Mouse (Mus musculus) fat pad, adult 2 months (tissue): ENCODE data around the gene Dennd1a.

Source experiments
- DNase-seq: peaks from one replicate; pipeline ENCODE4 v3.0.0-alpha.2; 2011; ENCODE audit warnings: low read depth, low spot score; ENCODE audit errors: extremely low read depth

Gene Dennd1a

DNA sequence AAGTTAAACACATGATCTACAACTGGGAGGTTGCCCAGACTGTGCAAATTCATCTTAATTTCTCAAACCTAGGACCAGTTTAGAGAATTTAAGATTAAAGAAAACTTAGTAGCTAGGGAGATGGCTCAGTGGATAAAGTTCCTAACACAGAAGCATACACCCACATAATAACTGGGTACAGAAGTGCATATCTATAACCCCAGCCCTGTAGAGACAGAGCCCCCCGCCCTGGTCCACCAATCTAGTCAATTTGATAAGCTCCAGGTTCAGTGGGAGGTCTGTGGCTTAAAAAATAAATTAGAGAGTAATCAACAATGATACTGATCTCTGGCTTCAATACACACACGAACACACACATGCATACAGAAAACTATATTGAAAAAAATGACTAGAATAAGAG, 51.6 kb downstream of the Dennd1a start:
- no peak for DNase-seq

DNA sequence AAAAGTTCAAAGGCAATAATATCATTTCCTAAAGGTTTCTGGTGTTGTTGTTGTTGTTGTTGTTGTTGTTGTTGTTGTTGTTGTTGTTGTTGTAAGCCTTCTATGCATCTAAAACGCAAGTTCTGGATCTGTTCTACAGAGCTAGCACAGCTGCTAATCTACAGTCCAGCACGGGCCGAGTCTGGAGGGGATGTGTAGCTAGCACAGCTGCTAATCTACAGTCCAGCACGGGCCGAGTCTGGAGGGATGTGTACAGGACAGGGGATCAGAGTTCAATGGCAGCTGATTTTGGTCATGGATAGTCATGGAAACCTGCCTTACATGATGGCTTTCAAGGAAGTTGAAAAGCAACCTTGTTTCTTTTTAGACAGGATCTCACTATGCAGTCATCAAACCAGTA, 57.3 kb downstream of the Dennd1a start:
- no peak for DNase-seq

DNA sequence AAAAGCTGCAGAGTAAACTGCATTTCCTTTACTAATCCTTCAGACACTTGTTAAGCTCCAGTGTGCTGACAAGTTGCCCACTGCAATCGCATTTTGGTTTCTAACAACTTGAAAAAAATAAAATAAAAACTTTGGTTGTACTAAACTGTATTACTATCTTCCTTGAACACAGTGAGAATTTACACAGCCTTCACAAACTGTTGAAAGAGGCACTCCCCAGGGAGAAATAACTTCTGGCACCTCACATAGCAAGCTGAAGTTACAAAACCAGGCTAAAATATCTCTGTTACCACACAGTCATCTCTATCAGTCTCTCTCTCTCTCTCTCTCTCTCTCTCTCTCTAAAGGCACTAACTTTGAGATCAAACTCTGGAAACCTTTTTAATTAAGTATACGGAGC, 63.4 kb downstream of the Dennd1a start:
- no peak for DNase-seq

DNA sequence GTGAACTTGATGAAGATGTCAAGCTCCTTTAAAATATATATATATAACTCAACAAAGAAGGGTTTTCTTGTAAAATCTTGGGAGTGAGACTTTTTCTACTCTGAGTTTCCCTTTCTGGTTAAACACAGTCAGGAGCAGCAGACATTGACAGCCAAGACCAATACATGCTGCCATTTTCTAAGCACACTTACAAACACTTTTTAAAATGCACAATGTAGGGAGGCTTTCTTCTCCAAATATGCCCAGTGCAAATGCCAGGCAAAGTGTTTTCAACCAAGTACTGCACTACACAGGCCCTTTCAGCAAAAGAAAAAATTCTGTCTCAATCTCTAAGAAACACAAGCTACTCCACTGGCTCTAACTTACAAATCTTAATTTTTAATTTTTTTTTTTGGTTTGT, 65.7 kb downstream of the Dennd1a start:
- no peak for DNase-seq

DNA sequence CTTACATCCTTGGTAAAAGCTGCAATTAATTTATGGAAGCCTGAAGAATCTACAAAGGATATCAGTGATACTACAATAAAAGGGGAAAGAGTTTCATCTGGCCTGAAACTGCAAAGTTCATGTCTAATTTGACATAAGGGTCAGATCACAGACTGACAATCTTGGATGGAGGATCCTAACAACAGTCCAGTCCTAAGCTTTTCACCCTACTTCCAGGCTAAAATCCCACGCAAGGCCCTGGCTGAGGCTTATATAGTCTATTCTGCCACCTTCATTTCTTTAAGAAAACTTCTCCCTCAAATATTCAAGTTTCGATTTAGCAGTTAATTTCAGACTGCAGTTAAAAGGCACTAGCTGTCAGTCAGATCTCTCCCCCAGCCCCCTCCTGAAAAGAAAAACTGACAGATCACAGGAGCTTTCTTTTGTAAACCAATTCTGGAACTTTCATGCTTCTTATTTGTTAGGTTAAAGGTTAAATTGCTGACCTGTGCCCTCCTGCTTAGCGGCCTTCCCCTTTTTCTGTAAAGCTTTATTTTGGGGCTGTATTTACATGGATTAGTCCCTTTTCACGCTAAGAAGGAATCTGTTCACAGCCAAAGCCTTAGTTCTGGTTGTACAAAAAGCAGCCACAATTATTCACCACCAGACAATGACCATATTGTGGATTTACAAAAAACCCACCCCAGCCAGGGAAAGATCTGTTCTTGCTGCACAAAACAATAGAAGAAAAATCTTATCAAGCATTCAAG, 66.3 kb downstream of the Dennd1a start:
- DNase-seq = no peak

DNA sequence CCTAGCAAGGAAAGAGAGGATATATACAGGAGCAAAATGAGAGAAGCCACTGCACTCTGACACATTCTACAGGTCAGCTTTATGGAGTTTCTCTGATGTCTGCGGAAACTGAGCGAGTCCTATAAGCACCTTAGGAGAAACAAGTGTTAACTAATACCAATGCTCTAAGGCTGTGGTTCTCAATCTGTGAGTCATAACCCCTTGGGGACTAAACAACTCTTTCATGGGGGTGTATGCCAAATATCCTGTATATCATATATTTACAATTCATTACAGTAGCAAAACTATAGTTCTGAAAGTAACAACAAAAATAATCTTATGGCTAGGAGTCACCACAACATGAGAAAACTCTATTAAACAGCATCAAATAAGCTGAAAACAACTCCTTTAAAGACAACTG, 67.5 kb downstream of the Dennd1a start:
- no peak for DNase-seq

DNA sequence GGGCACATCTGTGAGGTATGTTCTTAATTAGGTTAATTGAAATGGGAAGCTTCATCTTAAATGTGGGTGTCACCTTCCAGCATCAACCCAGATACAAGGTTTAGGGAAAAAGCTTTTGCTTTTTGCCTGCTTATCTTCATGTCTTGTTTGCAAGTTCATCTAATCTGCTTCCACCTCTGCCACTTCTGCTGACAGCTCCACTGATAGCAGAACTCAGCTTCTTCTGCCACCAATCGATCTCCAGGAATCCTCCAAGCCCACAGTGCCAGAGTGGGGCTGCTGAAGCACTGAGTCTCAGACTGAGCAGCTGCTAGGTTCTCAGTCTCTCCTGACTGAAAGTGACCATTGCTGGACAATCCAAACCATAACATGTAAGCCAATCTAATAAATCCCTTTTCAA, 74.1 kb downstream of the Dennd1a start:
- no peak for DNase-seq

DNA sequence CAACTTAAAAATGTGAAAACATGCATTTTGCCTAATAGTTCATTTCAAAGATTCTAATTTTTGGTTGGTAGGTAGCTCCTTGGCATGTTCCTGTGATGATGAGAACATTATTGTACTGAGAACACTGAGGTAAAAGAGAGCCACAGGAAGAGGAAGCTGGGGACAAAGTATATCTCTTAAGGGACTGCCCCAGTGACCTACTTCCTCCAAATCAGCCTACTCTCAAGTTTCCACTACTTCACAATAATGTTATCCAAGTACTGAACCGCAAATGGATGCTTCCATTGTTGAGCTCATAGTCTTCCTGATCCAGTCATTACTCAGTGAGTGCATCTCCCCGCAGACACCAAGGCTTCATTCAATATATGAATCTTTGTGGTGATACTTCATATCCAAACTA, 75.8 kb downstream of the Dennd1a start:
- DNase-seq = no peak

DNA sequence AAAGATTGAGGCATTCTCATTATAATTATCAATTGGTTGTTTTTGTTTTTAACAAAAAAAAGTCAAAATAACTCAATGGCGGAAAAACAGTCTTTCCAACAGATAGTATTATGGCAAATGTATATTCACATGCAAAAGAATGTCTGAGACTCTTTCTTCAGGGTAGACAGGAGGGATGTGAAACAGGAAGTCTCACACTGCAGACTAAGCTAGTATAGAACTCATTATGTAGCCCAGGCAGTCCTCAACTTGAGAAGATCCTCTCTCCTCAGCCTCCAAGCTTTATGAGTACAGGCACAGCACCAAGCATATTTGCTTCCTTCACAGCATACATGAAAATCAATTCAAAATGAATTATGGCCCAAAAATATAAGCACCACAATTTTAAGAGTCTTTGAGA, 79.4 kb downstream of the Dennd1a start:
- no peak for DNase-seq

DNA sequence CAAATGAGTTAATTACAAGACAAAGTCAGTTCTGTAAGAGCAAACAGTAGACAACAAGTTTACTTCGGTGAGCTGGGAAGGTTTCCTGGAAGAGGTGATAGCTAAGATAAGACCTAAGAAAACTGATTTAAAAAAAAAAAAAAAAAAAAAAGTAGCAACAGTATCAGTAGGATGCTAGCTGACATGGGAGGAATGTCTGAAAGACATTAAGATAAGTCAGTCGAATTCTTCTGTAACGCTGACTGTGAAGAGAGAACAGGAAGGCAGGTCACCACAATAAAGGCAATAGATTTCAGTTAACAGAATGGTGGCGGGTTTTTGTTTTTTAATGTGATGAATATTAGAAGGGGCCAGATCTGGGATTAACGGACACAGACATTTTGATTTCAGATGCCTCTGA, 81.9 kb downstream of the Dennd1a start:
- no peak for DNase-seq

DNA sequence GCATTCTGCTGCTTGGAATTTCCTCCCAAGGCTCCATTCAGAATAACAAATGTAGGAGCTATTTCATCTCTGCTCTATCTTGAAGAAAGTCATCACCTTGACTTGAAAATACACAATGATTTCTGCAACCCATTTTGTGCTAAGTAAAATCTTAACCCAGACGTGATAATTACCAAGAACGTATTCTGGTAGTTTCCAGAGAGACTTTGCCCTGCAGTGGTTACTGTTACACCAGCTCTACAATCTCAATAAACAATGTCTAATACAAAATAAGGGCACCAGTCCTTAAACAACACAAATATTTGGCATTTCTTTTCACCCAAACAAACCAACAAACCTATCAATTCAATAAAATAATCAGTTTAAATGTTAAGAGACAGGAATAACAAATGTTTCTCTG, 82.5 kb downstream of the Dennd1a start:
- no peak for DNase-seq

DNA sequence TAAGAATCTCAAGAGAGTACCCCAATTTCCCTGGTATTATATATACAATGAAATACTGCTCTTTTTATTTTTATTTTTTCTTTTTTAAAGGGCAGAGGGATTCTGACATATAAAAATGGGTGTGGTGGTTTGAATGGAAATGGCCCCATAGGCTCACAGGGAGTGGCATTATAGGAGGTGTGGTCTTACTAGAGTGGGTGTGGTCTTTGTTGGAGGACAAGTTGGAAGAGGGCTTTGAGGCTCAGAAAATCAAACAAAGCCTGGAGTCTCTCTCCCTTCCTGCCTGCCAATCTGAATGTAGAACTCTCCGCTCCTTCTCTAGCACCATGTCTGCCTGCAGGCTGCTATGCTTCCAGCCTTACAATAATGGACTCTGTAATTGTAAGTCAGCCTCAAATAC, 89.1 kb downstream of the Dennd1a start:
- DNase-seq = no peak

DNA sequence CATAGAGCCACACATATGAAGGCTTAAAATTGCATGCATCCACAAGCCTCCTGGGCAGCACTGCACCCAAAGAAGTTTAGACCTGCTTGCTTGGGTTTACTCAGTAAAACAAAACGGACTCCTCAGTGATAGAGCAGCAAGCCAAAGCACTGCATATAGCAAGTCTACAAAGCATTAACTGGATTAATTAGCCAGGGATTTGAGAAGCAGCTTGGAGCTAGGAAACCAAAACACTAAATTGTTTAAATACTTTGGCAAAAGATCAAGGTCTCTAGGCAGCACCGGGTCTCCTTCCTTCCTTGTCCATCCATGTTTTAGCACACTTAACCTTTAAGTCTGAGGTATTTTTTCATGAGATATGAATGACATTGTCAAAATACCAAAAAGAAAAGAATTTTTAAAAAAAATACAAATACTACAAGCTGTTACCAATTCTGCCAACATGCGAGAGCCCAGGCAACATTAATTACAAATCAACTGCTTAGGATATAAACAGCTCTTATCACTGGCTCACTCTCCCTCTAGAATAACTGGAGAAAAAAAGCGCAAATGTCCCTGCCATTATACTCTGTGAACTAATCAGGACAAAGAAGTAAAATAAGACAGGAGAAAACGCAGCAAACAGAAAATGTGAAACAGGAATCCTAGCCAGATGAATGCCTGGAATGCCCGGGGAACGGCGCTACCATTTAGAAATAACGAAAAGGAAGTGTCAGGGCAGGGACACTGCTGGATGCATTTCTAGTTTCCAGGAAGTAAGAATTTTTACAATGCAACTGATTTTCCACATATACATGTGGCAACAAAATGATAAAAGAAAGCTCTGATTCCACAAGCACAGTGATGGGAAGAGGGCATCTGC, 90.8 kb downstream of the Dennd1a start:
- DNase-seq = no peak

DNA sequence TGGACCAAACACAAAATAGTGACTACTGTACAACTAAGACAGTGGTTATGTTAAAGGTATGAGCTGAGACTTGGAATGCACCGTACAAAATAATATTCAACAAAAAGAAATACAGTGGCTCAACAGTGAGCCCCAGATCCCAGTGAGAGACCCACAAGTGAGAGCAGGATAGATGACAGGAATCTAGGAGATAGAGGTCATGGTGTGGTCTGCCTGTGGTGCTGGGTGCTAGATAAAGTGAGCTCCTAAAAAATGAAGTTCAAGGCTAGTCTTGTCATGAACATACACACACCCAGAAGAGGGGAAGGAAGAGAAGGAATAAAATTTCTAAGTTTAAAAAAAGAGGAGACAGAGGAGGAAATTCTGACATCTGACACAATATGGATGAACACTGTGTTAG, 95.2 kb downstream of the Dennd1a start:
- DNase-seq = no peak

DNA sequence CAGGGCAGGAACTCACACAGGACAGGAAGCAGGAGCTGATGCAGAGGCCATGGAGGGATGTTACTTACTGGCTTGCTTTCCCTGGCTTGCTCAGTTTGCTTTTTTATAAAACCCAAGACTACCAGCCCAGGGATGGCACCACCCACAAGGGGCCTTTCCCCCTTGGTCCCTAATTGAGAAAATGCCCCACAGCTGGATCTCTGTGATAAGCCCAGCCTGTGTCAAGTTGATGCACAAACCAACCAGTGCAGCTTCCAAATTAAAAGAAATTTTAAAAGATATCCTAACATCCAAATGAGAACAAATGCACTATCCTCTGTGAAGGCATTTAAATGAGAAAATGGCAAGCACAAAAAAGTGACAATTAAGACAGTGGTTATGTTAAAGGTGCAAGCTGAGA, 95.6 kb downstream of the Dennd1a start:
- DNase-seq = no peak

DNA sequence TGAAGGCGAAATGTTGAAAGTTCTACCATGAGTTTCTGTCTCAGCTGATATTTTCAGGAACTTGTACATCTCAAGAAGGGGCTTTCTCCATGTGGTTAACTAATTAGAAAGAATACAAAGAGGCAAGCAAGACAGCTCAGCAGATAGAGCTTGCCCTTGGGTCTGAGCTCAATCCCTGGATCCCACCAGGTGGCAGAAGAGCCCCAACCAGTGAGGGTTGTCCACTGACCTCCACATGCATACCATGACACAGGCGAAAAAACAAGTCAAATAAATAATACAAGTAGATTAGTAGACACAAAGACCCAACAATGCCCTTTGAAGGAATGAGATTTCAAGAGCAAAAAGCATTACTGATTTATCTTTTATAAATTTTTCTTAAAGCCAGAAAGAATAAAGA, 100.8 kb downstream of the Dennd1a start:
- no peak for DNase-seq

DNA sequence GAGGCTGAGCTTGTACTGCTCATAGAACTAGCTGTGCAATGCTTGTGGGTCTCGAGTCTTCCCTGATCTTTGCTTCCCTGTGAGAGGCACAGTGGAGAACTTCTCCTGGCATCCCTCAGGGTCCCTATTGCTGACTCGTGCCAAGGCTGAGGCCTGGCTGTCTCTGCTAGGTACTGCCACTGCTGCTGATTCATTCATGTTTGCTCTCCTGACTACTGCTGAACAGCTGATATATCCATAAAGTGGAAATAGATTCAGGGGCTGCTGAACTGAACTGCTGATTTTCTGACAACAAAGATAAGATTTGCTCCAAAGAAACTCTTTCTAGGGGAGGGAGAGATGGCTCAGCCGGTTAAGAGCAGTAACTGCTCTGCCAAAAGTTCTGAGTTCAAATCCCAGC, 102.2 kb downstream of the Dennd1a start:
- no peak for DNase-seq

DNA sequence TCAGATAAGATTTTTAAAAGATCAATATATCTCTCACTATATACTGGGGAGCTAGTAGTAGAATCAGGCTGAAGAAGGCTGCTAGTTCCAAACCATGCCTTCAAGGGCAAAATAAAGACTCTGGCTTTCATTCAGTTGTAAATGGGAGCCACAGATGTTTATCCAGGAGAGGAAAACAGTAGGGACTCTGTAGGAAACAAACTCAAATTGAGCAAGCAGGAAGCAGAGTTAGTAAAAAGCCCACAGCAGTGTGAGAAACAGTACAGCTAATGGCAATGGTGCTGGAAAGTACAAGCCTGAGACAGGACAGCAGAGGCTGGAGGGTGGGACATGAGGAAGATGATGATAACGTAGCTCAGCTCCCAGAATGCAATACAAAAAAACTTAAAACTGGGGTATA, 103.3 kb downstream of the Dennd1a start:
- no peak for DNase-seq

DNA sequence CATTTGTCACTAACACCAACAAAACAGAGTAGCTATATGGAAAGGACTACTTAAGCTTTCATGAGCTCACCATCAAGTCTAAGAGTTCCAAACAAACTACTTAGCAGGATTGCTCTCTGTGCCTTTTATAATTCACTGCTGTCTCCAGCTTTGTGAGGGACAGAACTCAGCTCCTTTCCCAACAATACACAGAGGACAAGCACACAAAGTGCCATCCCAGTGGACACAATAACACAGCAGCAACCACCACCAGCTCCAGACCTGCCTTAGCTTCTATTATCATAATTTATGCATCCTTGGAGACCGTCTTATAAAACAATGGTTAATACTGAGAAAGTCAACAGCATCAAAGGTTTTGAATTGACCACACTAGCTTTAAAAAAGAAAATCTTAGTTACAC, 104.9 kb downstream of the Dennd1a start:
- no peak for DNase-seq

DNA sequence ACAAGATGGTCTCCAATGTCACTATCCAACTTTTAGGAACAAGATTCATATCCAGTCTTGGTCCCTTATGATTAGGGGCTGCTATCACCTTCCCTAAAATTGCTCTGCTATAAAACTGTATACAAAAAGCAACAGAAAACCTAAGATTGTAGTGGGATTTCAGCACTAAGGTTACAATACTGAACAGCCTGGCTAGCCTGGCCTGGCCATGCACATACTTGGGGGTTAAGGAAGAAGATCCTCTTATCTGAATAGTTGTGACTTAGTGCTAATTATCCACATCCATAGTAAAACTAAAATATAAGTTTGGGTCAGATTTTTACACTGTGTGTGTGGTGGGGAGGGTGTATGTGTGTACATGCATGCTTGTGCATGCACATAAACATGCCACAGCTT, 109.6 kb downstream of the Dennd1a start:
- no peak for DNase-seq

DNA sequence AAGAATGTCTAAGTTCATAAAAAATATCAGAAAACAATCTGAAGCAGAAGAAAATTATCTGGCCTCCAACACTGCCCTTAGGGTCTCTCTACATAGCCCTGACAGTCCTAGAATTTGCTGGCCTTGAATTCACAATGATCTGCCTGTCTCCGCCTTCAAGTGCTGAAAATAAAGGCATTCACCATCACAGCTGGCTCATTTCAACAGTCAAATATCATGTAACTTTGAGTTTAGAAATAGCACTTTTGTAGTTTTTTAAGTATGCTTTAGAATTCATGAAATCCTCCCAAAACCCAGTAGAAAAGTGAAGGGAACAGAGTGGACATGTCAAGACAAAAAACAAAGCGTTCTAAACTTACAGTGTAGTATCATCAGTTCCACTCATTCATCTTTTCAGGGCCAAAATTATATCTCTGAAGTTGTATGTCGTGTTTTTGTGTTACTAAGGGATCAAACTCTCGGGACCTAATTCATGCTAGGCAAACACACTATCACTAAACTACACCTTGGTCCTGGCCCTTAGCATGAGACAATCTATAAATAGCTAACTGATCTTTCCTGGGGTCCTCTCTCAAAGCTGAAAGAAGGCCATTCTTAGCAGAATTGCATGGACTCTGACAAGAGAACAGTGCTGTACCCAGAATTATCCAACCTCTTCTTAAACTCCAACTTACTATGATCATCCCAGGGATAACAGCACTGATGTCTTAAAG, 110.2 kb downstream of the Dennd1a start:
- no peak for DNase-seq

DNA sequence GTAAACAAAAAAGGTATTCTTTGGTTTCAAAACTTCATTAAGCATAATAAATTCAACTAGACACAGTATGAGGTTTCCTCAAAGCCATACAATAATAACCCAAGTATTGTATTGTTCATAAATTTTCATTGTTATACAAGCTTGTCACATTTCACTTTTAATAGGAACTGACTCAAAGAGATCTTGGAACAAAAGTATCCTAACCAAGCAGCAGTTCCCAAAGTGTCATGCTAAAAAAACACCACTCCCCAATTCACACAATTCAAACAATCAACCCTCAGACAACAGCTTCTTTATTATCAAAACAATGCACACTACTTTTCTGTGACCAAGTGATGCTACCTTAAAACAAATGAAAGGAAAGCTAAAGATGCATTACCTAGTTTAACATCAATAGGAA, 111.9 kb downstream of the Dennd1a start:
- DNase-seq = no peak
